Mouse (Mus musculus) lung, adult 2 months (tissue): ENCODE measurements around the gene Ppt1.

ENCODE experiments used
- CTCF ChIP-seq: fragments of 200-500 bp; IDR thresholded peaks from 2 replicates; pipeline ENCODE4 v1.5.1; 2011; ENCODE audit warnings: mild to moderate bottlenecking, low read length, control low read depth; ENCODE audit not compliant: insufficient read depth
- POLR2A ChIP-seq: fragments of 200-500 bp; IDR thresholded peaks from 2 replicates; pipeline ENCODE4 v1.6.1; 2011; ENCODE audit warnings: low read depth, mild to moderate bottlenecking, control low read depth, low read length, borderline replicate concordance; ENCODE audit errors: extremely low read depth

DNA sequence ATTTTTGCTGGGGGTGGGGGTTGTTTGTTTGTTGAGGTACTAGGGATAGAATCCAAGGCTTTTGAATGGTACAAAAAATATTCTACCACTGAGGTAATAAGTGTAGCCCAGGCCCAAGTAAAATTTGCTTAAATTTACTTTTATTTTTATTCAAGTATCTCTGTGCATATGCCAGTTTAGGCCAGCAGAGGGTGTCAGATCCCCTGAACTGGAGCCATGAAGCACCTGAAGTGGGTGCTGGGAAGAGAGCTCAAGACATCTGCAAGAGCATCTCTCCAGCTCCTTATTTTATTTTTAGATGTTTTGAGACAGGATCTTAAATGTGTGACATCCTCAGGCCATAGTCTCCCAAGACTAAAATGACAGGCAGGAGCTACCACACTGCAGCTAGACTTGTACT, 34.0 kb downstream of the Ppt1 start:
- TF ChIP-seq CTCF = peak; percentile 53
- no peak for TF ChIP-seq POLR2A
